Mouse (Mus musculus) spleen, adult 2 months (tissue): ENCODE results near the gene Olfr110. TPM values are rescaled to one million over a fixed set of nuclear protein-coding genes. Genes with fewer than 3 reads are reported as not detected.
"Not testable (repeated sequence)": the region's sequence is repeated elsewhere in the genome, so short reads cannot be mapped to it uniquely, and the experiment has no call there.

ENCODE experiments used
- DNase-seq, 2 experiments: peaks; one replicate each; pipeline versions ENCODE4 v3.0.0 to v3.0.0-alpha.2; 2012 to 2021; ENCODE audit warnings: low spot score in 2 of 2, low read depth in 1 of 2
- H3K27ac ChIP-seq: fragments of 200-500 bp; 2 replicates; pipeline ENCODE4 v1.5.1; 2012; ENCODE audit warnings: low read length, inconsistent platforms; ENCODE audit not compliant: insufficient read depth
- H3K27me3 ChIP-seq: fragments of 200-500 bp; 2 replicates; pipeline ENCODE4 v1.6.1; 2012; ENCODE audit warnings: mild to moderate bottlenecking, moderate library complexity, low read length, inconsistent platforms; ENCODE audit not compliant: control insufficient read depth, insufficient read depth
- H3K36me3 ChIP-seq: fragments of 200-500 bp; 2 replicates; pipeline ENCODE4 v1.6.1; 2012; ENCODE audit warnings: mild to moderate bottlenecking, low read length, inconsistent platforms; ENCODE audit not compliant: control insufficient read depth, insufficient read depth
- H3K4me1 ChIP-seq: fragments of 200-500 bp; 2 replicates; pipeline ENCODE4 v1.6.1; 2011; ENCODE audit warnings: inconsistent platforms; ENCODE audit not compliant: control insufficient read depth, insufficient read depth, insufficient read length
- H3K4me3 ChIP-seq: fragments of 200-500 bp; 2 replicates; pipeline ENCODE4 v1.5.1; 2011; ENCODE audit warnings: mild to moderate bottlenecking, inconsistent platforms; ENCODE audit not compliant: insufficient read depth, insufficient read length; ENCODE audit errors: extremely low read depth
- CTCF ChIP-seq: fragments of 200-500 bp; IDR thresholded peaks from 2 replicates; pipeline ENCODE4 v1.5.1; 2011; ENCODE audit warnings: mild to moderate bottlenecking, inconsistent platforms; ENCODE audit not compliant: insufficient read depth, insufficient read length, insufficient replicate concordance; ENCODE audit errors: extremely low read depth
- POLR2A ChIP-seq: fragments of 200-500 bp; IDR thresholded peaks from 2 replicates; pipeline ENCODE4 v1.6.1; 2011; ENCODE audit warnings: low read depth, low read length, inconsistent platforms
- WGBS: fragments of 180-500 bp; shearing (Covaris S2); methylation state at CpG from one replicate; pipeline ENCODE4 v1.1.7; 2018; 5-methylcytosine and 5-hydroxymethylcytosine counted together
- polyA plus RNA-seq: library from polyadenylated mRNA; depleted of rRNA; stranded (reverse); fragments of >200 nt; gene quantifications from 2 replicates; pipeline ENCODE4 v1.2.3, GENCODE M21; 2012; rRNA removed

Olfr110 gene
- polyA plus RNA-seq, 1 experiment, result not detected

GRCm38 (mm10) chr17:37535173-37535572 lies 42.9 kb downstream of the Olfr110 start:
- DNase-seq, result no peak
- no peak overlapping the region for H3K4me3 ChIP-seq
- no peaks in the 10 kb centered on the region for H3K27me3 ChIP-seq
- no peaks in the 10 kb centered on the region for H3K4me1 ChIP-seq
- TF ChIP-seq CTCF, result no peak
- no peaks in the 10 kb centered on the region for H3K36me3 ChIP-seq
- H3K27ac ChIP-seq, result no peak overlapping the region

- not testable (repeated sequence) for H3K27ac ChIP-seq, H3K27me3 ChIP-seq, H3K4me1 ChIP-seq, H3K4me3 ChIP-seq, H3K36me3 ChIP-seq, DNase-seq
- 16% methylated on average over 1 of the region's 1 CpGs for WGBS
Observed at GRCm38 (mm10) chr17:37538416-37538815, 46.1 kb downstream of the Olfr110 start.

- Histone ChIP-seq H3K4me3 (no peak overlapping the region), H3K27me3 (no peaks in the 10 kb centered on the region), H3K4me1 (no peaks in the 10 kb centered on the region), H3K36me3 (no peaks in the 10 kb centered on the region), H3K27ac (no peak overlapping the region)
- 80% methylated on average over 4 of the region's 4 CpGs for WGBS
- no peak for DNase-seq
- no peak for TF ChIP-seq CTCF
- TF ChIP-seq POLR2A, result no peak
Observed at GRCm38 (mm10) chr17:37541454-37542119, 49.3 kb downstream of the Olfr110 start.

DNA sequence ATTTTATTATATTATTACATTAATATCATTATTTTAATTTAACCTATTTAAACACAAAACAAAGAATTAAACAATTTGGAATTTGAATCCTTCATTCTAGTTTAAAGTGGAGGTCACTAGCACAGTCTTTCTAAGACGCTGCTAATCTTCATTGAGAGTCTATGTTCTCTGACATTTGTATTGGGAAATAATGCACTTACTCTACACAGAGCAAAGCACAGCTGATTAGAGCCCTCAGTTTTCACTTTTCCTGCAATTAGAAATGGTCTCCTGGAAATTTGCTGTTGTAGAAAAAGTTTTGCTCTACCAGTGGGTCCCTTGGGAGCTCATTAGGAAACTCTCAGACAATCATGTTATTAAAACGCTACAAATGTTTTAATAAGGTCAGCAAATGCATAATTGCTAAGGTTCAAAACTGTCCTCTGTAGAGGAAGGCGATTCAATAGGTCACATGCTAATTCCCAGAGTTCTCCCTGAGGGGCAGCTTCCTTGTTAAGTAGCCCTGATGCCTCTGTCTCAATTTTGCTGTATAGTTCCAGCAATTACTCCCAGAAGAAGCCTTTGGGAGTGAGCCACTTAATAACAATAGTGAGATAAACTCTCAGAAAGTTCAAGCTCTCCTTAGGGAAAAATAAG lies 51.6 kb downstream of the Olfr110 start:
- WGBS, result 65% methylated on average over 3 of the region's 3 CpGs
- TF ChIP-seq CTCF (no peak), POLR2A (no peak)

More for the DNA sequence above, 51.6 kb downstream of the Olfr110 start:
- Histone ChIP-seq H3K4me3 (no peak overlapping the region), H3K4me1 (no peaks in the 10 kb centered on the region), H3K27ac (no peak overlapping the region), H3K36me3 (no peaks in the 10 kb centered on the region), H3K27me3 (no peaks in the 10 kb centered on the region)
- DNase-seq, result no peak

Other genes starting within 250 kb of the Olfr110 start
- gene Olfr98, start 228.7 kb upstream of the Olfr110 start, polyA plus RNA-seq, result not detected in 2 replicates
- 27.0 and 27.4 TPM in 2 replicates for gene H2-M3, start 222.2 kb upstream of the Olfr110 start, polyA plus RNA-seq
- not detected in 2 replicates for gene Olfr99, start 209.0 kb upstream of the Olfr110 start, polyA plus RNA-seq
- gene Olfr101, start 188.2 kb upstream of the Olfr110 start, polyA plus RNA-seq, result not detected in 2 replicates
- gene Olfr102, start 175.4 kb upstream of the Olfr110 start, polyA plus RNA-seq, result not detected in 2 replicates
- not detected in 2 replicates for gene Olfr103, start 152.8 kb upstream of the Olfr110 start, polyA plus RNA-seq
- not detected in 2 replicates for gene Olfr104-ps, start 132.9 kb upstream of the Olfr110 start, polyA plus RNA-seq
- not detected in 2 replicates for gene Olfr105-ps, start 113.4 kb upstream of the Olfr110 start, polyA plus RNA-seq
- not detected in 2 replicates for gene Olfr106-ps, start 102.1 kb upstream of the Olfr110 start, polyA plus RNA-seq
- gene Olfr107, start 93.2 kb upstream of the Olfr110 start, polyA plus RNA-seq, result not detected in 2 replicates
- gene Olfr108, start 47.0 kb upstream of the Olfr110 start, polyA plus RNA-seq, result not detected in 2 replicates
- gene Olfr109, start 33.6 kb upstream of the Olfr110 start, polyA plus RNA-seq, result not detected in 2 replicates
- 2.7 and 4.5 TPM in 2 replicates for gene H2-M2, start 8.9 kb upstream of the Olfr110 start, polyA plus RNA-seq
- gene Olfr111, start 15.6 kb downstream of the Olfr110 start, polyA plus RNA-seq, result 0.27 and 0.29 TPM in 2 replicates
- gene Olfr112, start 77.0 kb downstream of the Olfr110 start, polyA plus RNA-seq, result not detected in 2 replicates
- not detected in 2 replicates for gene Olfr113, start 85.2 kb downstream of the Olfr110 start, polyA plus RNA-seq
- not detected in 2 replicates for gene Olfr114, start 100.3 kb downstream of the Olfr110 start, polyA plus RNA-seq
- gene Olfr115, start 134.6 kb downstream of the Olfr110 start, polyA plus RNA-seq, result not detected in 2 replicates
- not detected in 2 replicates for gene Olfr116, start 134.7 kb downstream of the Olfr110 start, polyA plus RNA-seq
- not detected in 2 replicates for gene Olfr117, start 171.3 kb downstream of the Olfr110 start, polyA plus RNA-seq
- gene Olfr118, start 174.5 kb downstream of the Olfr110 start, polyA plus RNA-seq, result not detected in 2 replicates
- not detected in 2 replicates for gene Olfr119, start 204.1 kb downstream of the Olfr110 start, polyA plus RNA-seq
- gene Olfr120, start 229.3 kb downstream of the Olfr110 start, polyA plus RNA-seq, result not detected in 2 replicates